Mouse (Mus musculus) midbrain, embryonic 15.5 days (tissue): ENCODE measurements around the gene E130308A19Rik. TPM values are rescaled to one million over a fixed set of nuclear protein-coding genes. Genes with fewer than 3 reads are reported as not detected.

Source experiments
- ATAC-seq: fragments of 200-750 bp; cut with Nextera tagmentation; replicated peaks from 2 replicates; pipeline ENCODE4 v1.8.0; 2017; ENCODE audit warnings: moderate TSS enrichment
- H3K27ac ChIP-seq: fragments of 300-500 bp; sonication (generic); 2 replicates; pipeline ENCODE4 v1.5.1; 2015; ENCODE audit warnings: mild to moderate bottlenecking, inconsistent platforms
- H3K27me3 ChIP-seq: fragments of 300-500 bp; sonication (generic); replicated peaks from 2 replicates; pipeline ENCODE4 v1.6.1; 2015; ENCODE audit warnings: inconsistent platforms
- H3K36me3 ChIP-seq: fragments of 300-500 bp; sonication (generic); replicated peaks from 2 replicates; pipeline ENCODE4 v1.6.1; 2015; ENCODE audit warnings: inconsistent platforms
- H3K4me1 ChIP-seq: fragments of 300-500 bp; sonication (generic); 2 replicates; pipeline ENCODE4 v1.6.1; 2015; ENCODE audit warnings: inconsistent platforms
- H3K4me2 ChIP-seq: fragments of 300-500 bp; sonication (generic); 2 replicates; pipeline ENCODE4 v1.6.1; 2015; ENCODE audit warnings: inconsistent platforms, mild to moderate bottlenecking, moderate library complexity
- H3K4me3 ChIP-seq: fragments of 300-500 bp; sonication (generic); 2 replicates; pipeline ENCODE4 v1.5.1; 2015; ENCODE audit warnings: mild to moderate bottlenecking, inconsistent platforms
- H3K9ac ChIP-seq: fragments of 300-500 bp; sonication (generic); 2 replicates; pipeline ENCODE4 v1.6.1; 2015; ENCODE audit warnings: mild to moderate bottlenecking, inconsistent platforms
- H3K9me3 ChIP-seq: fragments of 300-500 bp; sonication (generic); 2 replicates; pipeline ENCODE4 v1.6.1; 2016; ENCODE audit warnings: inconsistent platforms
- WGBS: fragments of 180-500 bp; shearing (Covaris S2); methylation state at CpG from one replicate; pipeline ENCODE4 v1.1.7; 2015; ENCODE audit warnings: mixed read lengths; 5-methylcytosine and 5-hydroxymethylcytosine counted together
- polyA plus RNA-seq: library from polyadenylated mRNA; unstranded; fragments of >200 nt; fragmentation: Nextera tagmentation; extraction: Ambion mirVana; gene quantifications from 2 replicates; pipeline ENCODE4 v1.2.1, GENCODE M21; 2015

The E130308A19Rik gene
- polyA plus RNA-seq, 1 experiment from 2014 or later: 60.1 TPM

- no peak for ATAC-seq
- no peak overlapping the region for H3K9ac ChIP-seq
- H3K4me3 ChIP-seq: no peak overlapping the region
- no peak overlapping the region for H3K4me2 ChIP-seq
- no peaks in the 10 kb centered on the region for H3K27me3 ChIP-seq
- H3K4me1 ChIP-seq: peaks cover 17% of the 10 kb centered on the region
- no peak overlapping the region for H3K27ac ChIP-seq
- 83% methylated on average over 4 of the region's 4 CpGs for WGBS
- no peaks in the 10 kb centered on the region for H3K36me3 ChIP-seq
- no peaks in the 10 kb centered on the region for H3K9me3 ChIP-seq
These were observed 176.8 kb downstream of the E130308A19Rik start for GRCm38 (mm10) chr4:59802792-59803191.

DNA sequence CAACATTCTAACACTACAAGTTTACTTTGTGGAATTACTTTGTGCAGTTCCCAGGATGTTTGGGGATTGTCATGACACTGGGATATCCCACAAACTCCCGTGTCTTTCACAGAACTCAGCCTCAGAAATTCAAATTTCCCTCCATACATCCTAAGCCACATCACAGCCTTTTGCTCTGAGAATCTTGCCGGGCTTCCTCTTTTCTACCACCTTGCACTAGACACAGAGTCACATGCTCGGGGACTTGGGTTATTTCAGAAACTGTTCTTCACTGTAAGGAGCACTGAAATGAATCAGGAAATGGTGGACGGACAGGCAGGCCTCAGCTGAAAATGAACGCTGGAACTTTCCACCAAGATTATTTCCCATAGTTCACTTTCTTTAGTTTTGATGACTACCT, 177.3 kb downstream of the E130308A19Rik start:
- 78% methylated on average over 5 of the region's 5 CpGs for WGBS
- Histone ChIP-seq H3K27me3 (no peaks in the 10 kb centered on the region), H3K4me2 (no peak overlapping the region), H3K36me3 (no peaks in the 10 kb centered on the region), H3K4me1 (peaks cover 21% of the 10 kb centered on the region), H3K27ac (no peak overlapping the region), H3K9ac (no peak overlapping the region), H3K4me3 (no peak overlapping the region), H3K9me3 (no peaks in the 10 kb centered on the region)
- no peak for ATAC-seq

GRCm38 (mm10) chr4:59804754-59805153, 178.7 kb downstream of the E130308A19Rik start:
- peak overlapping the region; percentile 80; the same call in 1 of the 2 replicates for H3K27ac ChIP-seq
- peak overlapping the region; percentile 73 for H3K4me3 ChIP-seq
- peaks cover 24% of the 10 kb centered on the region for H3K4me1 ChIP-seq
- WGBS: 84% methylated on average over 1 of the region's 1 CpGs
- peak overlapping the region; percentile 85; the same call in 1 of the 2 replicates for H3K9ac ChIP-seq
- no peaks in the 10 kb centered on the region for H3K36me3 ChIP-seq
- ATAC-seq: no peak
- no peaks in the 10 kb centered on the region for H3K9me3 ChIP-seq
- no peaks in the 10 kb centered on the region for H3K27me3 ChIP-seq
- H3K4me2 ChIP-seq: peak overlapping the region; percentile 91

DNA sequence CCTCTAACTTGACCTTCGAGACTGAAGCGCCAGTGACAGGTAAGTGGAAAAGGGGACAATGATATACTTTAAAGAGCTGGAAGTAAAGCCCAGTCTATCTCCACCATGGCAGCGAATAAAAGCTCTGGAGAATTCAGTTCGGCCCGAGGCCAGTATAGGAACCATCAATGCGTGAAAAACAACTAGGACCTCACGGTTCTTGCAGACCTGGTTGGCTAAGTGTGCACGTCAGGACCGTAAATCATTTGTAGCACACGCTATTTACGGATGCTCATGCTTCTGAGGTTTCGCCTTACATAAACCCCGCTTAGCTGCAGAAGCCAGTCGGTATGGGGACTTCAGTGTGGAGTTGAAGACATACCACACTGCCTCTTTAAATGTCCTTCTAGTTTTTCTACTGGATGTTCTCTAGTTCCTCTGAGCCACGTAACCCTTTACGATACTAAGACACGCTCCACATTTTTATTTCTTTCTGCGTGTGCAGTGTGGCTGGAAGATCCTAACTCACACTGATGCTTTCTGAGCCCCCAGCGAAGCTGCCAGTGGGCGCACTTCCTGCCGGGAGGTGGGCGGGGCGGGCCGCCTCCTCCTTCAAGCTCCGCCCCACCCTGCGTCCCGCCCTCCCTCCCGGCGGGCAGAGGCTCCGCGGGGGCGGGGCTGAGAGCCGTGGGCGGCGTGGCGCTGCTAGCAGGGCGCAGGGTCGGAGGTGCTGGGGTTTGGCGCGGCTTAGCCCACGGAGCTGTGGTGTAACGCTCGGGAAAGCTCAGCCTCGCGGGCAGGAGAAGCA, 179.4 kb downstream of the E130308A19Rik start, which contains the start of gene Snx30:
Gene Snx30, plus strand, starts transcription at position 660 of the 787 bp plus-strand sequence.
- H3K9me3 ChIP-seq: no peaks in the 10 kb centered on the region
- peak within 1 kb of the TSS; percentile 73 for H3K4me3 ChIP-seq
- H3K36me3 ChIP-seq: no peaks in the 10 kb centered on the region
- peak within 1 kb of the TSS; percentile 80 for H3K27ac ChIP-seq
- peak within 1 kb of the TSS; percentile 85 for H3K9ac ChIP-seq
- peaks cover 24% of the 10 kb centered on the region for H3K4me1 ChIP-seq
- no peaks in the 10 kb centered on the region for H3K27me3 ChIP-seq
- ATAC-seq: peak; percentile 94
- H3K4me2 ChIP-seq: peak within 1 kb of the TSS; percentile 91
- WGBS: 2% methylated on average over 41 of the region's 45 CpGs

- peaks cover 24% of the 10 kb centered on the region for H3K4me1 ChIP-seq
- peak overlapping the region; percentile 80 for H3K27ac ChIP-seq
- H3K36me3 ChIP-seq: no peaks in the 10 kb centered on the region
- under 1% methylated on average over 47 of the region's 58 CpGs for WGBS
- H3K4me3 ChIP-seq: peak overlapping the region; percentile 73
- peak overlapping the region; percentile 91 for H3K4me2 ChIP-seq
- ATAC-seq: peak; percentile 88
- no peaks in the 10 kb centered on the region for H3K9me3 ChIP-seq
- peak overlapping the region; percentile 85 for H3K9ac ChIP-seq
- H3K27me3 ChIP-seq: no peaks in the 10 kb centered on the region
These were observed 180.2 kb downstream of the E130308A19Rik start for GRCm38 (mm10) chr4:59805968-59806878.

DNA sequence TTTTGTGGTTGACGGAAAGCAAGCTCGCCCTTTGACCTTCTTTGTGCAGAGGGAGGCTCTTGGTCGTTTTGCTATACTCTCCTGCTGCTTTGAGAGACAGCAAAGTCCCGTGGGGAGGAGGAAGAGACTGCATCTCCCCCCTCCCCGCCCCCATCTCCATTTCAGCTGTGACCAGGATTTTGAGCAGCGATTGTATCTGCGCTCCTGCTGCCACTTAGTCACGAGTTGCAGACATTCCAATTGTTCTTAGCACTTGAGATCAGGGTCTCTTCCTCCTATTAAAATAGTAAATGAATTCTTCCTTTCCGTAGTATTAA, 180.8 kb downstream of the E130308A19Rik start:
- Histone ChIP-seq H3K9me3 (no peaks in the 10 kb centered on the region), H3K36me3 (no peaks in the 10 kb centered on the region), H3K27ac (peak overlapping the region; percentile 80; the same call in 1 of the 2 replicates), H3K9ac (peak overlapping the region; percentile 85), H3K27me3 (no peaks in the 10 kb centered on the region), H3K4me3 (peak overlapping the region; percentile 73), H3K4me1 (peaks cover 24% of the 10 kb centered on the region), H3K4me2 (peak overlapping the region; percentile 91)
- ATAC-seq: no peak
- WGBS: 1% methylated on average over 9 of the region's 9 CpGs

DNA sequence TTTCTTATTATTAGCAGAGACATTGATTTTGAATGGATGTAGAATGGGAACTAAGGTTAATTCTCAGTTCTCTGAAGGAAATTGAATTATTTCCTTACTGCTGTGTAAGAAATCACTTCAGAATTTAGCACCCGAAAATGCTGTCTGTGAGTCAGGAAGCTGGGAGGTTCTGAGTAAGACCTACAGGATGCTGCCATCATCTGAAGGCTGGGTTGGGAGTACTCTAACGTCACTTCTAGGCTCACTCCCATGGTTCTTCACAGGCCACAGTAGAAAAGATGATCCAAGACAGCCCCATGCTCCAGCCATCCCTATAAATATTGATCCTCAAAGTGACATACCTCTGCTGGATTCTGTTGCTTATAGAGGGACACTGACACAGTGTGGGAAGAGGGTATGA, 181.5 kb downstream of the E130308A19Rik start:
- no peak overlapping the region; the same call in 1 of the 2 replicates for H3K9ac ChIP-seq
- peaks cover 24% of the 10 kb centered on the region for H3K4me1 ChIP-seq
- ATAC-seq: no peak
- no peak overlapping the region for H3K27ac ChIP-seq
- H3K4me2 ChIP-seq: peak overlapping the region; percentile 91
- 62% methylated on average over 2 of the region's 2 CpGs for WGBS
- H3K27me3 ChIP-seq: no peaks in the 10 kb centered on the region
- peak overlapping the region; percentile 73 for H3K4me3 ChIP-seq
- no peaks in the 10 kb centered on the region for H3K36me3 ChIP-seq
- no peaks in the 10 kb centered on the region for H3K9me3 ChIP-seq

DNA sequence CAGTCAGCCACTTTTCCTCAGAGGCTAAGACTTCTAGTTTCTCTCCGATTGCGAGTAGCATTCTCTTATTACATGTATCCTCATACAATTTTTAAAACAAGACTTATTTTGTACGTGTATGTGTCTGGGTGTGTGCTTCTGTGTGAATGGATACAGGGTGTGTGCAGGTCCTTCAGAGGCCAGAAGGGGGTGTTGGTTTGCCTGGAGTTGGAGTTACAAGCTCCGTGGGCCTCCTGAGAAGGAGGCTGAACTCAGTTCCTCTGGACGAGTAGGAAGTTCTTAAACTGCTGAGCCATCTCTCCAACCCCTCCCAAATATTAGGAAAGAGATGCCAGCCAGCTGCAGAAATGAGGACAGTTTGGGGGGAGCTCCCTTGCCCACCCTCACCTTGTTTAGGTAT, 182.4 kb downstream of the E130308A19Rik start:
- H3K4me3 ChIP-seq: no peak overlapping the region
- ATAC-seq: no peak
- H3K27me3 ChIP-seq: no peaks in the 10 kb centered on the region
- no peak overlapping the region for H3K4me2 ChIP-seq
- H3K36me3 ChIP-seq: no peaks in the 10 kb centered on the region
- no peak overlapping the region for H3K27ac ChIP-seq
- H3K9me3 ChIP-seq: no peaks in the 10 kb centered on the region
- H3K9ac ChIP-seq: no peak overlapping the region
- peaks cover 24% of the 10 kb centered on the region for H3K4me1 ChIP-seq
- 70% methylated on average over 5 of the region's 5 CpGs for WGBS

Other genes with a start within 250 kb of the E130308A19Rik start
- gene Susd1, start 187.6 kb upstream of the E130308A19Rik start, polyA plus RNA-seq: 0.96 and 1.1 TPM in 2 replicates
- gene Ptbp3, start 76.8 kb upstream of the E130308A19Rik start, polyA plus RNA-seq: 16.9 and 18.9 TPM in 2 replicates
- 29.9 and 32.9 TPM in 2 replicates for gene Hsdl2, start 44.6 kb upstream of the E130308A19Rik start, polyA plus RNA-seq
- 55.4 and 61.4 TPM in 2 replicates for gene Inip, start 175.4 kb downstream of the E130308A19Rik start, polyA plus RNA-seq
- 20.5 and 22.4 TPM in 2 replicates for gene Snx30, start 179.6 kb downstream of the E130308A19Rik start, polyA plus RNA-seq